Mouse (Mus musculus): ENCODE measurements at regions not wholly inside any gene's neighbourhood (a gene's known extent, or its start where the extent isn't known, plus 50 kb on each side); places are given as distances from the start of the nearest gene placed in this dataset.

- H3K4me1 ChIP-seq (ENCODE audit: control insufficient read depth, insufficient read depth, low read length): no peaks in the 10 kb centered on the region
- no peaks in the 10 kb centered on the region for H3K27me3 ChIP-seq (ENCODE audit: control insufficient read depth, insufficient read depth, low read length)
- no peaks in the 10 kb centered on the region for H3K9me3 ChIP-seq (ENCODE audit: control insufficient read depth, low read length)
- no peak overlapping the region for H3K27ac ChIP-seq (ENCODE audit: low read depth, low read length)
- no peak overlapping the region for H3K9ac ChIP-seq (replicated peaks; ENCODE audit: low read depth, low read length)
- H3K4me2 ChIP-seq (ENCODE audit: low read depth, low read length): no peak overlapping the region
- H3K36me3 ChIP-seq (ENCODE audit: control insufficient read depth, insufficient read depth, low read length): no peaks in the 10 kb centered on the region
- H3K4me3 ChIP-seq (ENCODE audit: low read depth, low read length): no peak overlapping the region
- no peak for ATAC-seq (ENCODE audit: low read depth)
These were observed 743.1 kb downstream of the Stim2 start for GRCm38 (mm10) chr5:54741440-54741839.

- Histone ChIP-seq H3K36me3 (ENCODE audit: control insufficient read depth, insufficient read depth, low read length) (no peaks in the 10 kb centered on the region), H3K27me3 (ENCODE audit: control insufficient read depth, insufficient read depth, low read length) (no peaks in the 10 kb centered on the region), H3K27ac (ENCODE audit: low read depth, low read length) (no peak overlapping the region), H3K9me3 (ENCODE audit: control insufficient read depth, low read length) (no peaks in the 10 kb centered on the region), H3K4me1 (ENCODE audit: control insufficient read depth, insufficient read depth, low read length) (no peaks in the 10 kb centered on the region), H3K4me3 (ENCODE audit: low read depth, low read length) (no peak overlapping the region), H3K4me2 (ENCODE audit: low read depth, low read length) (no peak overlapping the region), H3K9ac (replicated peaks; ENCODE audit: low read depth, low read length) (no peak overlapping the region)
- ATAC-seq (ENCODE audit: low read depth): no peak
- 59% methylated on average over 2 of the region's 2 CpGs for WGBS
These were observed 748.7 kb downstream of the Stim2 start for GRCm38 (mm10) chr5:54746973-54747372.

GRCm38 (mm10) chr5:54753372-54753771 is 755.1 kb downstream of the Stim2 start:
- no peak for ATAC-seq (ENCODE audit: low read depth)
- Histone ChIP-seq H3K9ac (replicated peaks; ENCODE audit: low read depth, low read length) (no peak overlapping the region), H3K4me2 (ENCODE audit: low read depth, low read length) (no peak overlapping the region), H3K9me3 (ENCODE audit: control insufficient read depth, low read length) (no peaks in the 10 kb centered on the region), H3K36me3 (ENCODE audit: control insufficient read depth, insufficient read depth, low read length) (no peaks in the 10 kb centered on the region), H3K4me1 (ENCODE audit: control insufficient read depth, insufficient read depth, low read length) (no peaks in the 10 kb centered on the region), H3K27ac (ENCODE audit: low read depth, low read length) (no peak overlapping the region), H3K27me3 (ENCODE audit: control insufficient read depth, insufficient read depth, low read length) (no peaks in the 10 kb centered on the region), H3K4me3 (ENCODE audit: low read depth, low read length) (no peak overlapping the region)
- WGBS: 21% methylated on average over 1 of the region's 1 CpGs

- Histone ChIP-seq H3K9me3 (ENCODE audit: control insufficient read depth, low read length) (no peaks in the 10 kb centered on the region), H3K9ac (replicated peaks; ENCODE audit: low read depth, low read length) (no peak overlapping the region), H3K36me3 (ENCODE audit: control insufficient read depth, insufficient read depth, low read length) (no peaks in the 10 kb centered on the region), H3K27ac (ENCODE audit: low read depth, low read length) (no peak overlapping the region), H3K4me2 (ENCODE audit: low read depth, low read length) (no peak overlapping the region), H3K27me3 (ENCODE audit: control insufficient read depth, insufficient read depth, low read length) (no peaks in the 10 kb centered on the region), H3K4me3 (ENCODE audit: low read depth, low read length) (no peak overlapping the region), H3K4me1 (ENCODE audit: control insufficient read depth, insufficient read depth, low read length) (no peaks in the 10 kb centered on the region)
- no peak for ATAC-seq (ENCODE audit: low read depth)
- WGBS: 88% methylated on average over 3 of the region's 3 CpGs
These were observed 761.4 kb downstream of the Stim2 start for GRCm38 (mm10) chr5:54759657-54760056.

- no peaks in the 10 kb centered on the region for H3K27me3 ChIP-seq (ENCODE audit: control insufficient read depth, insufficient read depth, low read length)
- no peaks in the 10 kb centered on the region for H3K9me3 ChIP-seq (ENCODE audit: control insufficient read depth, low read length)
- H3K9ac ChIP-seq (replicated peaks; ENCODE audit: low read depth, low read length): no peak overlapping the region
- 16% methylated on average over 1 of the region's 1 CpGs for WGBS
- no peaks in the 10 kb centered on the region for H3K36me3 ChIP-seq (ENCODE audit: control insufficient read depth, insufficient read depth, low read length)
- H3K4me2 ChIP-seq (ENCODE audit: low read depth, low read length): no peak overlapping the region
- no peak for ATAC-seq (ENCODE audit: low read depth)
- H3K4me3 ChIP-seq (ENCODE audit: low read depth, low read length): no peak overlapping the region
- H3K27ac ChIP-seq (ENCODE audit: low read depth, low read length): no peak overlapping the region
- no peaks in the 10 kb centered on the region for H3K4me1 ChIP-seq (ENCODE audit: control insufficient read depth, insufficient read depth, low read length)
These were observed 764.7 kb downstream of the Stim2 start for GRCm38 (mm10) chr5:54763019-54763418.

DNA sequence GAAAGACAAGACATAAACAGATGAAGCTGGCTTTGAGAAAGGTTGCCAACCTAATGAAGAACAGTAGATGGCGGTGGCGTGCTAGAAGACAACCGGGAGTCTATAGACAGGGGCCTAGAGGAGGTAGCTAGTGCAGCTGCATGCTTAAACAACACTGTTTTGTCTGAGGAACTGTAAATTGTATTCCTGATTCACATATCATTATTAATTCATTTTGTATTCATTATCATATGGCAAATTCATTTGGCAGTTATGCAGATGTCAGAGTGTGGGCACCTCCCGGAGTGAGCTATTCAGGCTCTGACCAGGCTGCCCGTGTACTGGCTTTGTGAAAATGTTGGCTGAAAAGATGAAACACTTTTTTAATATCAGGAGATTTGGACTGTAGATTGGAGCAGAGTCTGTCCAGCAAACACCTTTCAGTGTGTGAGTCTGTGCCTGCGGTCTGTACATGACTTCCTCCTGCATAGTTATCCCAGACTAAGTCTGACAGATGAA is 798.7 kb downstream of the Stim2 start:
- WGBS: 36% methylated on average over 6 of the region's 6 CpGs

DNA sequence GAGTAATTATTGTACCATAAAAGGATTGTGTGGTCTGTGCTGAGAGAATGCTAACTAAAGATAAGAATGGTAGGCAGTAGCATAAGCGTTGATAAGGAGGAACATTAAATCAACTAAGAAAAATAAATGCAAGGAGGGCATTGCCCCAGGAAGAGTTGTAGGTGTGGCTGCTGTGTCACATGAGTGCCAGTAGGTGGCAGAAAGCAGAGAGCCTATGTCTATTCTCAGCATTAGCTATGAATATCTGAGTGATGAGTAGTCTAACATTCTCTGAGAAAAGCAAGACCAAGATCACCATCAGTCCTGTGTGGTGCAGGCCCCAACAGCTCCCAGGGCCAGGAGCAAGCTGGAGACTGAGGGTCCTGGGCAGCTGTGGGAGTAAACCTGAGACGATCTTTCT is 828.8 kb downstream of the Stim2 start:
- Histone ChIP-seq H3K27ac (ENCODE audit: low read depth, low read length) (no peak overlapping the region), H3K36me3 (ENCODE audit: control insufficient read depth, insufficient read depth, low read length) (no peaks in the 10 kb centered on the region), H3K9ac (replicated peaks; ENCODE audit: low read depth, low read length) (no peak overlapping the region), H3K4me2 (ENCODE audit: low read depth, low read length) (no peak overlapping the region), H3K4me1 (ENCODE audit: control insufficient read depth, insufficient read depth, low read length) (no peaks in the 10 kb centered on the region), H3K4me3 (ENCODE audit: low read depth, low read length) (no peak overlapping the region), H3K27me3 (ENCODE audit: control insufficient read depth, insufficient read depth, low read length) (no peaks in the 10 kb centered on the region), H3K9me3 (ENCODE audit: control insufficient read depth, low read length) (no peaks in the 10 kb centered on the region)
- 83% methylated on average over 2 of the region's 2 CpGs for WGBS
- no peak for ATAC-seq (ENCODE audit: low read depth)

More for the DNA sequence above, 798.7 kb downstream of the Stim2 start:
- H3K9ac ChIP-seq (replicated peaks; ENCODE audit: low read depth, low read length): no peak overlapping the region
- H3K27ac ChIP-seq (ENCODE audit: low read depth, low read length): no peak overlapping the region; the same call in 1 of the 2 replicates
- ATAC-seq (ENCODE audit: low read depth): peak; percentile 95
- no peaks in the 10 kb centered on the region; the same call in 1 of the 2 replicates for H3K4me1 ChIP-seq (ENCODE audit: control insufficient read depth, insufficient read depth, low read length)
- H3K4me2 ChIP-seq (ENCODE audit: low read depth, low read length): no peak overlapping the region
- H3K4me3 ChIP-seq (ENCODE audit: low read depth, low read length): no peak overlapping the region
- H3K9me3 ChIP-seq (ENCODE audit: control insufficient read depth, low read length): no peaks in the 10 kb centered on the region
- no peaks in the 10 kb centered on the region for H3K36me3 ChIP-seq (ENCODE audit: control insufficient read depth, insufficient read depth, low read length)
- H3K27me3 ChIP-seq (ENCODE audit: control insufficient read depth, insufficient read depth, low read length): no peaks in the 10 kb centered on the region
